Mouse (Mus musculus) hindbrain, postnatal 0 days (tissue): ENCODE data around the gene Hint3. TPM values are rescaled to one million over a fixed set of nuclear protein-coding genes. Genes with fewer than 3 reads are reported as not detected.

ENCODE experiments used
- ATAC-seq: fragments of 200-750 bp; cut with Nextera tagmentation; 2 replicates; pipeline ENCODE4 v1.8.0; 2017; ENCODE audit warnings: mild to moderate bottlenecking, moderate TSS enrichment, moderate library complexity
- DNase-seq: peaks from one replicate; pipeline ENCODE4 v3.0.0-alpha.2; 2015; ENCODE audit warnings: low spot score
- H3K27ac ChIP-seq: fragments of 300-500 bp; sonication (generic); 2 replicates; pipeline ENCODE4 v1.5.1; 2014; ENCODE audit warnings: mild to moderate bottlenecking
- H3K27me3 ChIP-seq: fragments of 300-500 bp; sonication (generic); 2 replicates; pipeline ENCODE4 v1.6.1; 2014; ENCODE audit warnings: low read length, mixed read lengths; ENCODE audit not compliant: insufficient read depth
- H3K36me3 ChIP-seq: fragments of 300-500 bp; sonication (generic); 2 replicates; pipeline ENCODE4 v1.6.1; 2014; ENCODE audit warnings: low read length, mixed read lengths; ENCODE audit not compliant: insufficient read depth
- H3K4me1 ChIP-seq: fragments of 300-500 bp; sonication (generic); 2 replicates; pipeline ENCODE4 v1.6.1; 2014; ENCODE audit warnings: antibody characterized with exemption, low read length, mixed read lengths; ENCODE audit not compliant: insufficient read depth
- H3K4me2 ChIP-seq: fragments of 300-500 bp; sonication (generic); 2 replicates; pipeline ENCODE4 v1.6.1; 2014; ENCODE audit warnings: low read depth, mild to moderate bottlenecking, low read length, moderate library complexity, mixed read lengths
- H3K4me3 ChIP-seq: fragments of 300-500 bp; sonication (generic); 2 replicates; pipeline ENCODE4 v1.5.1; 2014; ENCODE audit warnings: low read length
- H3K9ac ChIP-seq: fragments of 300-500 bp; sonication (generic); replicated peaks from 2 replicates; pipeline ENCODE4 v1.6.1; 2014; ENCODE audit warnings: mild to moderate bottlenecking, low read length, moderate library complexity, mixed read lengths
- H3K9me3 ChIP-seq: fragments of 300-500 bp; sonication (generic); 2 replicates; pipeline ENCODE4 v1.6.1; 2016; ENCODE audit warnings: low read length, mixed read lengths
- CTCF ChIP-seq: IDR thresholded peaks from 2 replicates; pipeline ENCODE4 v1.5.1; 2016; ENCODE audit warnings: antibody characterized with exemption, control low read depth, low read depth
- WGBS: fragments of 180-500 bp; shearing (Covaris S2); extraction: QIAGEN DNeasy Blood & Tissue Kit; methylation state at CpG from one replicate; pipeline ENCODE4 v1.1.7; 2014; 5-methylcytosine and 5-hydroxymethylcytosine counted together
- polyA plus RNA-seq: library from polyadenylated mRNA; unstranded; fragments of >200 nt; fragmentation: Nextera tagmentation; extraction: Ambion mirVana; gene quantifications from 2 replicates; pipeline ENCODE4 v1.2.1, GENCODE M21; 2015
- total RNA-seq: library from RNA; depleted of rRNA; stranded (reverse); fragments of >200 nt; gene quantifications from 2 replicates; pipeline ENCODE4 v1.2.3, GENCODE M21; 2014; rRNA removed

Gene Hint3
- total and polyA plus RNA-seq, 2 experiments from 2014 or later, result 15.9 to 24.4 TPM

- H3K4me2 ChIP-seq, result peak overlapping the region; percentile 62
These were observed 29.3 kb downstream of the Hint3 start for GRCm38 (mm10) chr10:30600094-30600534.

GRCm38 (mm10) chr10:30587037-30587436, 42.4 kb downstream of the Hint3 start:
- peak; percentile 69; the same call in 1 of the 2 replicates for ATAC-seq
- TF ChIP-seq CTCF, result peak; percentile 32
- Histone ChIP-seq H3K4me3 (no peak overlapping the region), H3K36me3 (peaks cover 4% of the 10 kb centered on the region; the same call in 1 of the 2 replicates), H3K4me2 (no peak overlapping the region), H3K27ac (no peak overlapping the region), H3K27me3 (no peaks in the 10 kb centered on the region), H3K9me3 (no peaks in the 10 kb centered on the region), H3K4me1 (no peaks in the 10 kb centered on the region), H3K9ac (no peak overlapping the region)
- 61% methylated on average over 5 of the region's 5 CpGs for WGBS
- peak; percentile 65 for DNase-seq

More at GRCm38 (mm10) chr10:30600094-30600534, 29.3 kb downstream of the Hint3 start:
- Histone ChIP-seq H3K9ac (peak overlapping the region; percentile 79), H3K27ac (peak overlapping the region; percentile 83), H3K36me3 (peaks cover 5% of the 10 kb centered on the region; the same call in 1 of the 2 replicates), H3K4me1 (peaks cover 7% of the 10 kb centered on the region; the same call in 1 of the 2 replicates), H3K9me3 (no peaks in the 10 kb centered on the region), H3K27me3 (no peaks in the 10 kb centered on the region), H3K4me3 (peak overlapping the region; percentile 90)
- under 1% methylated on average over 21 of the region's 27 CpGs for WGBS
- ATAC-seq, result peak; percentile 41
- DNase-seq, result peak; percentile 26
- TF ChIP-seq CTCF, result no peak

DNA sequence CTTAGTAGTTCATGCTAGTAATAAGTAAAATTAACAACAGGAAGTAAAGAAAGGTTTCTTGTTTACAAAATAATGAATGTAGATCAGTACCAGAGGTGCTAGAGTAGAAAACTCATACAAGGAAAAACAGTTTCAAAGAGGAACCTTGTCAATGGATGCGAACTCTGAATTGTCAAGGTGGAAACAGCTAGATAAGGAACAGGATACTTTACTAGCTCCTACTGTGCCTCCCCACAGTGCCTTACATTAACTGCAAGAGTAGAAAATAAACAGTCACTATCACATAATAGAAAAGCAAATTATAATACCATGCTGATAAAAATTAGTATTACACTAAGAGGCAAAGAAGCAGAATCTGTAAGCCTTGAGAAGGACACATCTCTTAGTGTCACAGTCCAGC, 43.7 kb downstream of the Hint3 start:
- TF ChIP-seq CTCF, result no peak
- no peak overlapping the region for H3K9ac ChIP-seq
- no peaks in the 10 kb centered on the region for H3K27me3 ChIP-seq
- peaks cover 4% of the 10 kb centered on the region; the same call in 1 of the 2 replicates for H3K36me3 ChIP-seq
- WGBS, result 97% methylated on average over 1 of the region's 1 CpGs
- no peak overlapping the region for H3K4me2 ChIP-seq
- DNase-seq, result no peak
- no peak for ATAC-seq
- no peak overlapping the region for H3K27ac ChIP-seq
- H3K4me1 ChIP-seq, result no peaks in the 10 kb centered on the region
- H3K4me3 ChIP-seq, result no peak overlapping the region
- H3K9me3 ChIP-seq, result no peaks in the 10 kb centered on the region

- H3K4me3 ChIP-seq, result no peak overlapping the region
- no peak for ATAC-seq
- no peaks in the 10 kb centered on the region for H3K27me3 ChIP-seq
- no peak for DNase-seq
- 95% methylated on average over 5 of the region's 5 CpGs for WGBS
- no peaks in the 10 kb centered on the region for H3K4me1 ChIP-seq
- no peak overlapping the region for H3K27ac ChIP-seq
- no peaks in the 10 kb centered on the region for H3K9me3 ChIP-seq
- H3K36me3 ChIP-seq, result peaks cover 3% of the 10 kb centered on the region; the same call in 1 of the 2 replicates
- no peak for TF ChIP-seq CTCF
- H3K4me2 ChIP-seq, result no peak overlapping the region
- H3K9ac ChIP-seq, result no peak overlapping the region
These were observed 51.7 kb downstream of the Hint3 start for GRCm38 (mm10) chr10:30577670-30578280.

- H3K27me3 ChIP-seq, result no peaks in the 10 kb centered on the region
- H3K4me1 ChIP-seq, result no peaks in the 10 kb centered on the region
- H3K36me3 ChIP-seq, result no peaks in the 10 kb centered on the region; the same call in 1 of the 2 replicates
- no peak overlapping the region for H3K27ac ChIP-seq
- H3K9me3 ChIP-seq, result no peaks in the 10 kb centered on the region
- no peak overlapping the region for H3K4me3 ChIP-seq
- no peak for ATAC-seq
- no peak for TF ChIP-seq CTCF
- H3K9ac ChIP-seq, result no peak overlapping the region
- DNase-seq, result no peak
- H3K4me2 ChIP-seq, result no peak overlapping the region
These were observed 63.1 kb downstream of the Hint3 start for GRCm38 (mm10) chr10:30566364-30566763.

DNA sequence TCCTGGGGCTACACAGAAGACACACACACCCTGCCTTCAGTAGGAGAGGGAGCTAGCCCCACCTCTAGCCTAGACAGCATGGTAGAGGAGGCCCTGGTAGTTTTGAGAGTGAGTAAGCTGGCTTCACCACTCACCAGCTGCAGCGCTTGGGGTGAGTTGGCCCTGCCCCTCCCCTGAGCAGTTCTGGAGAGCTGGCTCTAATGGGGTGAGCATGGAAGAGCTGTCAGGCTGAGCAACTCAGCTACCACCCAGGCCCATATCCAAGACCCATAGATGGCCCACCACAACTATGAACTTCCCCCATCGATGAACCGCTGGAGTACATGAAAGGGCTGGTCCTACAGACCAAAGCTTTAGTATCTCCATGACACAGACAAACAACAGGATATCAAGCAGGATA, 64.8 kb downstream of the Hint3 start:
- ATAC-seq, result no peak
- H3K4me2 ChIP-seq, result no peak overlapping the region
- H3K36me3 ChIP-seq, result peaks cover 4% of the 10 kb centered on the region; the same call in 1 of the 2 replicates
- DNase-seq, result no peak
- no peak overlapping the region for H3K27ac ChIP-seq
- H3K9me3 ChIP-seq, result no peaks in the 10 kb centered on the region
- no peak for TF ChIP-seq CTCF
- 92% methylated on average over 3 of the region's 3 CpGs for WGBS
- no peaks in the 10 kb centered on the region for H3K27me3 ChIP-seq
- no peaks in the 10 kb centered on the region for H3K4me1 ChIP-seq
- no peak overlapping the region for H3K9ac ChIP-seq
- H3K4me3 ChIP-seq, result no peak overlapping the region

Other genes with a start within 250 kb of the Hint3 start
- gene Trmt11, start 28.9 kb downstream of the Hint3 start, total RNA-seq, result 4.5 and 4.9 TPM in 2 replicates
- gene Trmt11, start 28.9 kb downstream of the Hint3 start, polyA plus RNA-seq, result 16.7 and 20.0 TPM in 2 replicates
- gene Ncoa7, start 173.7 kb upstream of the Hint3 start, total RNA-seq, result 19.8 and 26.5 TPM in 2 replicates
- gene Ncoa7, start 173.7 kb upstream of the Hint3 start, polyA plus RNA-seq, result 23.4 and 24.4 TPM in 2 replicates
- gene Hey2, start 213.2 kb upstream of the Hint3 start, total RNA-seq, result 7.2 and 10.2 TPM in 2 replicates
- 3.9 and 4.4 TPM in 2 replicates for gene Hey2, start 213.2 kb upstream of the Hint3 start, polyA plus RNA-seq